Mouse (Mus musculus): Measurements from ENCODE around the gene Pnkp.

The Pnkp gene

DNA sequence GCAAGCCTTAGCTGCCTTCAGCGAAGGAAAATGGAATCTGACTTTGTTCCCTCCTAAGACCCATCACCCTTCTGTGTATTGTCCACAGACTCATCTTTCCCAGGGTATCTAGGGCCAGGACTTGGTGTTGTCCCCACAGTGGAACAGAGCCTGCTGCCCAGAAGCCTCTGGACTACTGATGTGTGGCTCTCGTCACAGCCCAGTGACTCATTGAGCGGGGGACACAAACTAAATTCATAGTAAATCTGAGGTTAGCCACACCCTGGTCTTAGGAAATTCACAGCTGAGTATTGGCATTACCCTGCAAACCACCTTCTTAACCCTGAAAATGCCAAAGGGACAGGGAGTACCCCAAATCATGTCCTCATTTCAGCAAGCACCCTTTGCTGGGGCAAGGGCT is 30.2 kb upstream of the Pnkp start:
- 82% methylated on average over 3 of the region's 3 CpGs for WGBS

- WGBS = 77% methylated on average over 5 of the region's 5 CpGs
Measured at GRCm38 (mm10) chr7:44828706-44829105, 28.2 kb upstream of the Pnkp start.

GRCm38 (mm10) chr7:44832763-44833162 is 24.2 kb upstream of the Pnkp start:
- 67% methylated on average over 4 of the region's 4 CpGs for WGBS

DNA sequence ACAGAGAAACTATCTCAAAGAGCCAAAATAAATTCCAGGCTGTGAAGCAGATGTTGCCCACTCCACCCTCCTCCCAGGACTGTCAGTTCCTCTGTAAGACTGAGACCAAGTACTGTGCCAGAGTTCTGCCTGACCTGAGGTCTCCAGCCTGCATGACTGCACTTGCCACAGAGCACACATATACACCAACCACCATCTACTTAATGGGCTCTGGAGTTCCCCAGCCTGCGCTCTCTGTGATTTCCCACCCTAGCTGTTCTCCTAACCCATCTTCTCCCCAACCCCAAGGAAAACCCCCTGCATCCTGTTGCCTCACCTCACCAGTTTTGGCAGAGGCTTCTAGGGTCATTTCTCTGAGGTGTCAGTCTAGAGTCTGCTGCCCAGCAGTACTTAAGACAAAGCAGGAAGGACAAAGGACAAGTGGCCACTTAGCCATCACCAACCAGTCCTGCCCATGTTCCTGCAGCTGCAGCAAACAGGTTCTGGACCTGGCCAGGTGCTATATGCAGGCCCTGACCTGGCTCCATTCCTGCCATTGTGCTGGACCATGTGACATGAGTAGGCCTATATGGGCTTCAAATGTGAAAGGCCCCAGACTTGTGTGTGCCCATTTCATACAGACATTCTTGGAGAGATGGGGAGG is 21.4 kb upstream of the Pnkp start:
- 88% methylated on average over 1 of the region's 1 CpGs for WGBS

DNA sequence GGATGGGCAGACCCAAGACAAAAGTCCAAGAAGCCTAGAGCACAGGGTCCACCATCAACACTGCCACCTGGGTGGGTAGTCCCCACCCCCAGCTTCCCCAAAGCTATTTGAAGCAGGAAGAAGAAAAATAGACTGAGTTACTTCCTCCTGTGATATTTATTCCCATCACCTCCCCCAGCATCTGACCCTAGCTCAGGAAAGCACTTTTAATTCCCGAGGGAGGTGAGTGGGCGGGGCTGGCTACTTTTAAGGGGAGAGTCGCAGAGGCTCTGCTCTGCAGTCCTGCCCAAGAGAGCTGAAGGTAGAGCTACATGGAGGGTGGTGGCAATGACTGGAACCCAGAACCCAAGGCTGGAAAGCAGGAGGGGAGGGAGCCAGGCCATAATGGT is 20.9 kb upstream of the Pnkp start:
- 41% methylated on average over 3 of the region's 3 CpGs for WGBS

GRCm38 (mm10) chr7:44836423-44837053 is 20.4 kb upstream of the Pnkp start:
- 85% methylated on average over 9 of the region's 9 CpGs for WGBS

GRCm38 (mm10) chr7:44838073-44838472 is 18.9 kb upstream of the Pnkp start:
- 89% methylated on average over 6 of the region's 6 CpGs for WGBS

- 55% methylated on average over 11 of the region's 11 CpGs for whole genome bisulfite sequencing
Measured at GRCm38 (mm10) chr7:44839171-44839490, 17.8 kb upstream of the Pnkp start.

GRCm38 (mm10) chr7:44839491-44840191 is 17.3 kb upstream of the Pnkp start:
- WGBS = 7% methylated on average over 58 of the region's 58 CpGs

DNA sequence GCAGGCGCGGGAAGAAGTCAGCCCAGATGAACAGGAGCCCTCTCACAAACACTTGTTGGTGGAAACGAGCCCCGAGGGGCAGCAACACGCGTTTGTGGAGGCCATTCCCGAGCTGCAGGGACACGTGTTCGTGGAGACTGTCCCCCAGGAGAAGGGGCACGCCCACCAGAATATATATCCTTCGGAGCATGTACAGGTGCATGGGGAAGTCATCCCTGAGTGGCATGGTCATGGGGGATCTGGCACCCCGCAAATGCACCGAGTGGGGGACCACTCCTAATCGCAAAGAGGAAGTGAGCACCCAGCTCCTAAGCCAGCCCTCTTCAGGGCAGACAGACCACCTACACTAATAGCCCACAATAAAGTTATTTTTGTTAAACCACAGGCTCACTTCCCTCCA is 16.5 kb upstream of the Pnkp start:
- 71% methylated on average over 14 of the region's 14 CpGs for WGBS

DNA sequence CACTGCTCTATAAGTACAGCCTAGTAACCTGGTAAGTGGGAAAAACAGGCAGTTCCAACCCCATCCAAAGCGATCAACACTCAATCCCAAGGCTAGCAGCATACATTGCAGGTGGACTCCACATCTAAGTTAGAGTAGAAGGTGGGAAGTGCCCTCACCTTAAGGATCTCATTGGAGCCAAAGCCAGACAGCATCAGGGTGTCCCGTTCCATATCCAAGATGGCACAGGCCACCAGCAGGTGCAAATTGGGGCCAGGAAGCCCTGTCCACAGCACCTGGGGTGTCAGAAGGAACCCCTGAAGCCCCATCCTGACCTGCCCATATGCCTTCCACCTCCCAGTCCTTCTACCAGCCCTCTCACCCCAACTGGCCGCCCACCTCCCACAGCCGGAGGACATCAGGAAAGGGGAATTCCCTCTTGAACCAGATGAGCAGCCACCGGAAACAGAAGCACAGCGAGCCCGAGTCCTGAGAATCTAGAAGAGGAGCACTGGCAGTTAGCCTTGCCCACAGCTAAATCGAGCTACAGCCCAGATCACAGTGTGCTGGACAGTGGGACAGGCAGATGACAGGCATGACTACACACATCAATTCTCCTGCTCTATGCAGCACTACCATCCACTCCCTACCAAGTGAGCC is 15.0 kb upstream of the Pnkp start:
- 89% methylated on average over 8 of the region's 8 CpGs for WGBS

DNA sequence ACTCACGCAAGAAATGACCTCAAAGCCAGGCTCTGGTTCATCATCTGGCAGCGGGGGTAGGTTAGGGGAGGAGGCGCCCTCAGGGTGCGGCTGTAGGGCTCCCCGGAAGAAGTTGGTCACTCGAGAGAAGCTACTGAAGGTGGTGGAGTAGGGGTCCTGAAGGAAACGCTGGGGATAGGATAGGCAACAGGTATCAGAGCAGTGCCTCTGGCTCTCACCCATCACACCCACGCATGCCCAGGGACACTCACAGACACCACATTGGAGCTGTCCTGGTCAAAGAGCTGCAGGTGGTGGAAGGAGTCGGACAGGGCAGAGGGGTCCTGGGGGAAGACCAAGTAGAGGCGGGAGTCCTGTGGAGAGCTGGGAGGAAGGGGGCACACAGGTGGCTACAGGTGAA is 11.9 kb upstream of the Pnkp start:
- WGBS = 94% methylated on average over 10 of the region's 10 CpGs

DNA sequence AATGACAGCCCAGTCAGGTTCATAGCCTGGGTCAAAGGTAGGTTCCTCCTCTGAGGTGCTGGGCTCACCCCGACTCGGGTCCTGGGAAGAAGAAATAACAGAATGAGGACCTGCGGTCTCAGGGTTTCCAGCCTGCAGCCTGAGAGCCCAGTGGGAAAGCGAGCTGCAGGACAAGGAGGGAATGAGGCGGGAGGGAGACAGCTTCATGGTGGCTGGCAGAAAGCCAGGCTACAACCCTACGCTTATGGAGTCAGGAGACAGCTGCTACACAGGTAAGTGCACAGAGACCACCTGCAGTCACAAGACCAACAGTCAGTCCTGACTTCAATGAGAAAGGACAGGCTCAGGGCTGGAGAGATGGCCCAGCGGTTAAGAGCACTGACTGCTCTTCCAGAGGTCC is 10.1 kb upstream of the Pnkp start:
- WGBS = 87% methylated on average over 7 of the region's 7 CpGs

- 53% methylated on average over 5 of the region's 5 CpGs for WGBS
Measured at GRCm38 (mm10) chr7:44847772-44848171, 9.2 kb upstream of the Pnkp start.

DNA sequence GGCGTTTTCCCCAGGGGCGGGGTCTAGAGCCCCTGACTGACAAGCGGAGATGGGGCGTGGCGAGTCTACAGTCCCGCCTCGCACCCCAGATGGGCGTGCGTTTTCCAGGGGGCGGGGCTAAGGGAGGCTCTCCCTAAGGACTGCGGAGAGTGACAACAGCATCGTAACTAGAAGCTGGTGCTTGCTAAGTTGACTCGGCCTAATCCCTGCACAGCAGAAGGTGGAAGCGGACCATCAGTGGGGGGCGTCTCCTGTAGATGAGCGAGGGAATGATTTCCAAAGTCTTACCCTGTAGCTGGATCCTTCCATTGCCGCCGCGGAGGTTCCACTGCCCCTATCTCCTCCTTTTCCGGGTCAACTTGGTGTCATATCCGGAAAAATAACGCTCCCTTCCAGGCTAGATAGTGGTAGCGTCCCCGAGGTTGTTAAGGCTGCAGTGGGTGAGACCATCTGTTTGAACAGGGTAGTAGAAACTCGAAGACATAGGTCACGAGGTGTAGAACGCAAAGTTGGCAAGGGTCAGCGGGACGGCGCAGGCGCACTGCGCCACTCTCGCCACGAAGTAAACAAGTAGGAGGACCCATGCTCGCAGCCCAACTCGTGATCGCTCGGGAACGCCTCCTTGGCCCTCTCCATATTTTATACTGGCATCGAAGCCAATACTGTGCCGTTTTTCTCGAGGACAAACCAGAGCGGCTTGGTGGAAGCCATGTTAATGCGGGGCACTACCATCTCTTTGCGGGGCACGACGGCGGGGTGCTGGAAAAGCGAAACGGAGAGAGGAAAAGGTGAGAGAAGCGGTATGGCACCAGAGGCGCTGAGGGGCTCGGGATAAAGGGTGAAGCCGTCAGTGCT is 8.2 kb upstream of the Pnkp start, which contains the start of the genes Akt1s1 and Tbc1d17:
Akt1s1 (plus strand) TSS at position 431 of the 855 bp plus-strand sequence.
Tbc1d17 (minus strand) TSS at position 519 of the 855 bp plus-strand sequence.
- under 1% methylated on average over 54 of the region's 54 CpGs for WGBS

- under 1% methylated on average over 41 of the region's 41 CpGs for WGBS
Measured at GRCm38 (mm10) chr7:44849416-44850111, 7.4 kb upstream of the Pnkp start.

DNA sequence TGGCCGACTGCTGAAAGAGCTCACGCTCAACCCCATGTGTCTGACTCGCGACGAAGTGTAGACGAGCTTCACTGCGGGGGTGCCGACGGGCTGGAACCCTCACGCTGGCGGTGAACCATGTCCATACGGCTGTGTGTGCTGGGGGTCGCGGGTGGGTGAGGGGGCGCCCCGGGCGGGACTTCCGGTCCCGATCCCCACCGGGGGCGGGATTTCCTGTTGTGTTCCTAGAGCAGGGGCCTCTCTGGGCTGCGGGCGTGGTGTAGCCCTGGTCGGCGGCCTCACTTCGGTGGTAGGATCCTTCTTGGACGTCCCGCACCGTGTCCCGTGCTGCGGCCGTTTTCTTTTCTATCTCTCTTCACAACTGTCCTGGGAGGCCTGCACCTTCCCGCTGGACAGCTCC is 6.8 kb upstream of the Pnkp start:
- under 1% methylated on average over 33 of the region's 33 CpGs for WGBS

DNA sequence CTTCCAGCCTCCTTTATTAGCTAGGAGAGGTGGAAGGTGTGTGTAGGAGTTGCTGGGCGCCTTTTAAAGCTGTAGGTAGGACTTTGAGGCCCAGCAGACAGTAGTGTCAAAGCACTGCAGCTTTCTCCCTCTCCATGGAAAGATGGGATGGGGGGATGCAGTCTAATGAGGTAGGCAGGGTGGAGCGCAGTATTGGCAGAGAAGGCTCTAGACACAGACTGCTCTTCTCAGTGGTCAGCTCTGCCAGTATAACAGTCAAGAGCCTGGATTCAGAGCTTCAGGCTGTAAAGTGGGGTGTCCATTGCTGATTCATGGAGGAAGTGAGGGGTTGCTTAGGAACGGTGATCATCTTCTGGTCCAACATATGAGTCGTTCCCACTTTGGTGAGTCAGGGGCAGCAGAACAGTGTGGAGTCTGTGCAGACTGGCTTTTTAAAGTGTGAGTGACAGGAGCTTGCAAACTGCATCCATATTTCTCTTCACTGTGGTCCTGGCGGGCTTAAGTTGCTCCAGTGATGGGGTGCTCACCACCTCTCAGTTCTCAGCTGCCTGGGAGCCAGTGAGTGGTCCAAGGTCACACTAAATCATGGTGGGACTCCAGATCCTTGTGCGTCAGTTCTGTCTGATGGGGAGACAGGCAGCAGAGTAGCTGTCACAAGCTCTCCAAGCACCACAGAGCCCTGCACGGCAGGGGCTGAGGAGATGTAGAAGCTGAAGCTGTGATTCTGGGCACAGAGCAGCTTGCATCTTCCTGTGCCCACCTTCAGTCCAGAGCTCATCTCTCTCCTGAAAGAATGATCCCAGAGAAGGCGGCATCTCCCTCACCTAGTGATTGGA is 5.9 kb upstream of the Pnkp start:
- WGBS = 46% methylated on average over 8 of the region's 8 CpGs

- WGBS = 91% methylated on average over 12 of the region's 12 CpGs
Measured at GRCm38 (mm10) chr7:44851625-44852234, 5.2 kb upstream of the Pnkp start.
